Mouse (Mus musculus) stomach, embryonic 15.5 days (tissue): ENCODE data around the gene Snx6. TPM values are rescaled to one million over a fixed set of nuclear protein-coding genes. Genes with fewer than 3 reads are reported as not detected.
"Not testable (repeated sequence)": the region's sequence is repeated elsewhere in the genome, so short reads cannot be mapped to it uniquely, and the experiment has no call there.

Source experiments
- ATAC-seq: fragments of 200-750 bp; cut with Nextera tagmentation; 2 replicates; pipeline ENCODE4 v1.8.0; 2017; ENCODE audit warnings: low read depth, moderate number of reproducible peaks, moderate TSS enrichment; ENCODE audit not compliant: insufficient read depth, low FRiP score
- H3K27ac ChIP-seq: fragments of 300-500 bp; sonication (generic); 2 replicates; pipeline ENCODE4 v1.5.1; 2015; ENCODE audit warnings: mild to moderate bottlenecking, inconsistent platforms
- H3K27me3 ChIP-seq: fragments of 300-500 bp; sonication (generic); replicated peaks from 2 replicates; pipeline ENCODE4 v1.6.1; 2015; ENCODE audit warnings: inconsistent platforms
- H3K36me3 ChIP-seq: fragments of 300-500 bp; sonication (generic); 2 replicates; pipeline ENCODE4 v1.6.1; 2015; ENCODE audit warnings: inconsistent platforms
- H3K4me1 ChIP-seq: fragments of 300-500 bp; sonication (generic); 2 replicates; pipeline ENCODE4 v1.6.1; 2015; ENCODE audit warnings: inconsistent platforms
- H3K4me2 ChIP-seq: fragments of 300-500 bp; sonication (generic); 2 replicates; pipeline ENCODE4 v1.6.1; 2015; ENCODE audit warnings: mild to moderate bottlenecking, inconsistent platforms
- H3K4me3 ChIP-seq: fragments of 300-500 bp; sonication (generic); replicated peaks from 2 replicates; pipeline ENCODE4 v1.5.1; 2015; ENCODE audit warnings: inconsistent platforms
- H3K9ac ChIP-seq: fragments of 300-500 bp; sonication (generic); 2 replicates; pipeline ENCODE4 v1.6.1; 2015; ENCODE audit warnings: inconsistent platforms
- H3K9me3 ChIP-seq: fragments of 300-500 bp; sonication (generic); 2 replicates; pipeline ENCODE4 v1.6.1; 2016; ENCODE audit warnings: inconsistent platforms
- WGBS: fragments of 180-500 bp; shearing (Covaris S2); methylation state at CpG from one replicate; pipeline ENCODE4 v1.1.7; 2015; 5-methylcytosine and 5-hydroxymethylcytosine counted together
- polyA plus RNA-seq: library from polyadenylated mRNA; unstranded; fragments of >200 nt; fragmentation: Nextera tagmentation; extraction: Ambion mirVana; gene quantifications from 2 replicates; pipeline ENCODE4 v1.2.1, GENCODE M21; 2015

Gene Snx6
- polyA plus RNA-seq, 1 experiment from 2014 or later = 177 TPM

DNA sequence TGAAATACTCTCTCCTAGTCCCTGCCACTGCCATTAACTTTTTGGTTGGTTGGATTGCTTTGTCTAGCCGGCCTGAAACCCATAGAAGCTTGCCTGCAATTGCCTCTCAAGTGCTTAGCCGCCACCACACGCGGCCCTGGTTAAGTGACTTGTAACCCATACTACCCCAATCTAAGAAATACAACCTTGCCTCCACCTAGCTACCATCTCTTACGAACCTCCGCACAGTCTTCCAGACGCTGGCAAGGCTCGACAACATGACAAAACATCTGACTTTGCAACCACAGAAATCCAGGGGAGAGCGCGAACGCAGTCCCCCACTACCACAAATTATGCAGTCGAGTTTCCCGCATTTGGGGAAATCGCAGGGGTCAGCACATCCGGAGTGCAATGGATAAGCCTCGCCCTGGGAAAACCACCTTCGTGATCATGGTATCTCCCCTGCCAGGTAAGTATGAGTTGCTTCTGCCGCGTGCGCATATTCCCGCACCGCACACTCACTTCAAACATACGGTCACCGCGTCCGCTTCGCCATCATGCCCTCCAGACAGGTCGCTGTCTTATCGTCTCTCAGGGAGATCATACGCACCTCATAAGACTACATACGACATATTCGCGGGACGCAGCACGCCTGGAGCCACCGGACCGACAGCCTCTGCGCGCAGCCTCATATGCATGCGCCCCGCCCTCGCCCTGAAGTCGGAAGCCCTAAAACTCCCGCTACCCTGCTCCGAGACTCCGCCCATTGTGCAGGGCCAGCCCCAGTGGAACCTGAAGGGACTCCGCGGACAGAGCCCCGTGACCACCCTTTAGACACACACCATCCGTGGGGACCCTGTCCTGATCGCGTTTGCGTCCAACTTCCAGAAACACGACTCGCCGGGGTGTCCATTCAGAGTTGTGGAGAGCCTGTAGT, 76.4 kb downstream of the Snx6 start:
- not testable (repeated sequence) for H3K4me1 ChIP-seq, H3K4me3 ChIP-seq, H3K9ac ChIP-seq, H3K4me2 ChIP-seq, H3K27ac ChIP-seq, H3K9me3 ChIP-seq, H3K36me3 ChIP-seq, H3K27me3 ChIP-seq
- WGBS = no CpG with 5 or more reads among the region's 56 CpGs
- peak; percentile 91 for ATAC-seq

DNA sequence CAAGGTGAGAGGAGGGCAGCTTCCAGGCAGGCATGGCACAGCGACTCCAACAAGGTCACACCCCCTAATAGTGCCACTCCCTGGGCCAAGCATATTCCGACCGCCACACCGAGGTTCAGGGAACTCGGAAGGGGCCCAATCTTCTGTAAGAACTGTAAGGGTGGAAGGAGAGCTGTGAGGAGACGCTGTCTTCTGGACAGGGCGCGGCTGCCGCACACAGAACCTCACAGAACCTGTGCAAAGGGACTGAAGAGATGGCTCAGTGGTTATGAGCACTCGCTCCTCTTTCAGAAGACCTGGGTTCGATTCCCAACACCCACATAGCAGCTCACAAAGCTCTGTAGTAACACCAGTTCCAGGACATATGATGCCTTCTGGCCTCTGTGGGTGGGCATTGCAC, 78.0 kb downstream of the Snx6 start:
- not testable (repeated sequence) for H3K27ac ChIP-seq, H3K27me3 ChIP-seq, H3K4me2 ChIP-seq, H3K4me1 ChIP-seq, H3K9me3 ChIP-seq, H3K4me3 ChIP-seq, H3K36me3 ChIP-seq, ATAC-seq, H3K9ac ChIP-seq
- WGBS = 65% methylated on average over 6 of the region's 11 CpGs

DNA sequence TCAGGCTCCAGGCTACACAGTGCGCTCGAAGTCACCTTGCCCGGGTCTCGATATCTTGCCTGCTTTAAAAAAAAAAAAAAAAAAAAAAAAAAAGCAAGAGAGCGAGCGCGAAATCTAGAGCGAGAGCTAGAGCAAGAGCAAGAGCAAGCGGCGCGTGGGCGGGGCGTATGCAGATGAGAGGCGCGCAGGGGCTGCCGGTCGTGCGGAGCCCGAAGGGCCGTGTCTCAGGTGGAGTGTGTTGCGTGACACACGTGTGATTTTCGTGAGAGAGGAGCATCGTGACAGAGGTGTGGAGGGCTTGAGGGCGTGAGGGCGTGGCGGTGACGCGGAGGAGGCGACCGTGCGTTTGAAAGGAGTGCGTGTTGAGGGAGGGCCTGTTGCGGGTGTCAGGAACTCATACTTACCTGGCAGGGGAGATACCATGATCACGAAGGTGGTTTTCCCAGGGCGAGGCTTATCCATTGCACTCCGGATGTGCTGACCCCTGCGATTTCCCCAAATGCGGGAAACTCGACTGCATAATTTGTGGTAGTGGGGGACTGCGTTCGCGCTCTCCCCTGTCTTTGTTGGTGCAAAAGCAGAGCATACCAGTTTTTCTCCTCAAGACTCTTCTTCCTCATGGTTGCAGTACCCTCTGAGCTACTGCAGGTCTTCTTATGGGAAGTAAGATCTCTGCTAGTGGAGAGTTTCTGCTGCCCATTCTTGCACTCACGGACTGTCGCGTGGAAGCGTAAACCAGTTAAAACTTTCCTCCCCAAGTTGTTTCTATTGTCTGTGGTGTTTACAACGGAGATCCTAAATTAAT, 81.5 kb downstream of the Snx6 start:
- 0% methylated on average over 5 of the region's 48 CpGs for WGBS
- H3K27ac ChIP-seq, H3K9me3 ChIP-seq, H3K9ac ChIP-seq, H3K27me3 ChIP-seq, H3K4me2 ChIP-seq, H3K4me3 ChIP-seq, H3K36me3 ChIP-seq, H3K4me1 ChIP-seq: not testable (repeated sequence)
- ATAC-seq = peak; percentile 54

DNA sequence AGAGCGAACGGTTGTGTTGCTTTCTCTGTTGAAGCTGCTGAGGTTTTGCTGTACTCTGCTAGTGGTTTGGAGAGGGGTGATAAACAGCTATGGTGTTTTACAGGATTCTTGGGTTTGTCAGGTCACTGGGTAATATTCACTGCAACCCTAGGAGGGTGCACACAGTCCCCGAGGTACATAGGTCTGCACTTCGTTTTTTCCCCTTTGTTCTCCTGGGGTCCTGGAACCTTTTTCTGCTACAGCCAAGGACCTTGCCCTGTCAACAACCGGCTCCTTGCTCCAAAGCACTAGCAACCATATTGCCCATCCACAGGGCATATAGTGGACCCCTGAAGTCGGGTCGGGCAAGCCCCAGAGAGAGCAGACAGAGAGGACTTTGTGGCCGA, 85.0 kb downstream of the Snx6 start:
- not testable (repeated sequence) for H3K4me1 ChIP-seq, H3K4me3 ChIP-seq, H3K4me2 ChIP-seq, H3K9me3 ChIP-seq, H3K27ac ChIP-seq, H3K36me3 ChIP-seq, H3K9ac ChIP-seq, H3K27me3 ChIP-seq
- 0% methylated on average over 3 of the region's 8 CpGs for WGBS
- peak; percentile 90 for ATAC-seq

DNA sequence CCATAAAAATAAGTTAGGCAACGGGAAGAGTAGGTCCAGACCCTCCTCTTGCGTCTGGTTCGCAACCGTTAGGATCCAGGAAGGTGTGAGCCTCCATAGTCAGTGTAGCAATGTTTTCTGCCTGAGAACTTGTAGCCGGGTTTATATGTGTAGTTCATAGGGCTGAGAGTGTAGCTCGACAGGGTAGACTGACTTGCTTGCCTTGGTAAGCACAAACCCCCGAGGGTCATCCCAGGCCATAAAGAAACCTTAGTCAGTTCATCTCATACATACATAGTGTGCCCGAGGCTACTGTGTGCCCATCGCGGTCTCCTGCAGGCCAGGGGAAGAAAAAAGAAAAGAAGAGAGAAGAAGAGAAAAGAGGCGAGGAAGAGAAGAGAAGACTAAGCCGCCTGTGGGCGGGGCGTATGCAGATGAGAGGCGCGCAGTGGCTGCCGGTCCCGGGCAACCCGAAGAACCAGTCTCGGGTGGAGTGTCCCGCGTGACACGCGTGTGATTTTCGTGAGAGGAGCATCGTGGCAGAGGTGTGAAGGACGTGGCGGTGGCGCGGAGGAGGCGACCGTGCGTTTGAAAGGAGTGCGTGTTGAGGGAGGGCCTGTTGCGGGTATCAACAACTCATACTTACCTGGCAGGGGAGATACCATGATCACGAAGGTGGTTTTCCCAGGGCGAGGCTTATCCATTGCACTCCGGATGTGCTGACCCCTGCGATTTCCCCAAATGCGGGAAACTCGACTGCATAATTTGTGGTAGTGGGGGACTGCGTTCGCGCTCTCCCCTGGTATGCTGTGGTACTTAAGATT, 85.6 kb downstream of the Snx6 start:
- ATAC-seq = peak; percentile 9
- under 1% methylated on average over 13 of the region's 44 CpGs for whole genome bisulfite sequencing

DNA sequence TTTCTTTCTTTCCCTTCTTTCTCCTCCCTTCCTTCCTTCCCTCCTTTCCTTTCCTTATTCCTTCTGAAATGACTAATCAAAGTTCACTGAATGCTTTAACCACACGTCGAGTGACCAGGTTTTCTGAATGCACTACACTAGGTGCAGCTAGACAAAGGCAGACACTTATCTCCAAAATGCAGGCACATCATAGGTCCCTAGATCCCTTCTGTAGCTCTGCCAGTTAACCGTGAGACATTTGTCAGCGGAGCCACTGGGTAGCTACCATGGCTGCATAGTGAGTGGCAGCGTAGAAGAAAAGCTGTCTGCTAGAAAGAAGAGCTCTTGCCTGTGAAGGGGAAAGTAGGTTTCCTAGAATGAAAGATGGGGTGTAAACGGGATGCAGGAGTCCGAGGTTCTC, 96.1 kb downstream of the Snx6 start:
- Histone ChIP-seq H3K36me3 (no peaks in the 10 kb centered on the region), H3K9me3 (no peaks in the 10 kb centered on the region), H3K27me3 (no peaks in the 10 kb centered on the region), H3K4me2 (no peak overlapping the region), H3K4me3 (no peak overlapping the region), H3K9ac (no peak overlapping the region), H3K27ac (no peak overlapping the region), H3K4me1 (no peaks in the 10 kb centered on the region)
- 62% methylated on average over 7 of the region's 7 CpGs for WGBS
- no peak for ATAC-seq

More for the DNA sequence above, 85.6 kb downstream of the Snx6 start:
- not testable (repeated sequence) for H3K27ac ChIP-seq, H3K9ac ChIP-seq, H3K9me3 ChIP-seq, H3K4me1 ChIP-seq, H3K36me3 ChIP-seq, H3K4me2 ChIP-seq, H3K4me3 ChIP-seq, H3K27me3 ChIP-seq

DNA sequence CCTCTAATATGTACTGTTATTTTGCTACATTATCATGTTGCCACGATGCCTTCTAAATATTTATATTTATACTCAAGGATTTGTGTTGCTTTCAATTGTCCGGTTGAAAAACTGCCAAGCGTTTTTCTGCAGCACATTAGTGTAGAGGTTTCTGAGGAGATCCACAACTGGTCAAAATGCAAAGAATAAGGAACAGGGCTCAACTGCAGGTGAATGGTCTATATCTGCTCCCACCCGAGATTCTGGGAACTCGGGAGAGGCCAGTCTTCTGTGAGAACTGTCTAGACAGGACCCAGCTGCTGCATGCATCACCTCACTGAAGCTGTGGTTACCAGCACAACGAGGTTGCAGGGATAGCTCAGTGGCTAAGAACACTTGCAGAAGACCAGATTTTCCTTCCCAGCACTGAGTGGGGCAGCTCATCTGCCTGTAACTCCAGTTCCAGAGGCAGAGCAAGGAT, 97.7 kb downstream of the Snx6 start:
- no peak for ATAC-seq
- WGBS = 35% methylated on average over 6 of the region's 6 CpGs
- H3K27ac ChIP-seq = peak overlapping the region; percentile 51; the same call in 1 of the 2 replicates

DNA sequence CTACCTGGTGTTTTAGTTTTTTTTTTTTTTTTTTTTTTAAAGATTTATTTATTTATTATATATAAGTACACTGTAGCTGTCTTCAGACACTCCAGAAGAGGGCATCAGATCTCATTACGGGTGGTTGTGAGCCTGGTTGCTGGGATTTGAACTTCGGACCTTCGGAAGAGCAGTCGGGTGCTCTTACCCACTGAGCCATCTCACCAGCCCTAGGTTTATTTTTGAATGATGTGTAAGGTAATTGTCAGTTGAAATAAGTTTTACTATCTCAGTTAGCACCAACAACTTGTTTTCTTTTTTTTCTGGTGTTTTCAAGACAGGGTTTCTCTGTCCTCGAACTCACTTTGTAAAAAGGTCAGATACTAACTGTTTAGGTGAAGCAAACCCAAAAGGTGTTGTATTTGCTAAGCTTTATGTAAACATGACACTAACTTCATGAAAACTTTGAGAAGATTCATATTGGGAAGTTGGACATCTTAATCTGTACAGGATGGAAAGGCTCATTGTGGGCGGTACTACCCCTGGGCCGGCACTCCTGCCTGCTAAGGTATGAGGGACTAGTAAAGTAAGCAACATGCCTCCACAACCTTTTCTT, 98.4 kb downstream of the Snx6 start:
- peaks cover 4% of the 10 kb centered on the region; the same call in 1 of the 2 replicates for H3K36me3 ChIP-seq
- 0 out of 2 replicates have a peak, but pooled peaks cover 2% of the 10 kb centered on the region for H3K4me1 ChIP-seq
- no peak overlapping the region for H3K4me3 ChIP-seq
- H3K9ac ChIP-seq = no peak overlapping the region
- no peaks in the 10 kb centered on the region for H3K9me3 ChIP-seq
- WGBS = 4% methylated on average over 7 of the region's 7 CpGs
- H3K27me3 ChIP-seq = no peaks in the 10 kb centered on the region
- peak overlapping the region; percentile 51 for H3K27ac ChIP-seq
- peak; percentile 7; the same call in 1 of the 2 replicates for ATAC-seq
- no peak overlapping the region for H3K4me2 ChIP-seq

More for the DNA sequence above, 97.7 kb downstream of the Snx6 start:
- H3K4me2 ChIP-seq = no peak overlapping the region
- no peaks in the 10 kb centered on the region for H3K27me3 ChIP-seq
- H3K4me3 ChIP-seq = no peak overlapping the region
- H3K4me1 ChIP-seq = 0 out of 2 replicates have a peak, but pooled peaks cover 2% of the 10 kb centered on the region
- H3K36me3 ChIP-seq = no peaks in the 10 kb centered on the region
- no peaks in the 10 kb centered on the region for H3K9me3 ChIP-seq
- no peak overlapping the region for H3K9ac ChIP-seq

Other genes starting within 250 kb of the Snx6 start
- 218 and 229 TPM in 2 replicates for gene Sptssa, start 139.1 kb downstream of the Snx6 start, polyA plus RNA-seq
- gene Eapp, start 99.8 kb downstream of the Snx6 start, polyA plus RNA-seq = 56.1 and 60.4 TPM in 2 replicates
- gene Cfl2, start 67.2 kb upstream of the Snx6 start, polyA plus RNA-seq = 174 and 177 TPM in 2 replicates
- not detected in 2 replicates for gene Gm20403, start 190.8 kb upstream of the Snx6 start, polyA plus RNA-seq
- gene Baz1a, start 218.6 kb upstream of the Snx6 start, polyA plus RNA-seq = 21.5 and 23.4 TPM in 2 replicates